Mouse (Mus musculus) stomach, postnatal 0 days (tissue): ENCODE measurements around the gene Brinp2. TPM values are rescaled to one million over a fixed set of nuclear protein-coding genes. Genes with fewer than 3 reads are reported as not detected.

Experiments
- ATAC-seq: fragments of 200-750 bp; cut with Nextera tagmentation; 2 replicates; pipeline ENCODE4 v1.8.0; 2017; ENCODE audit not compliant: low FRiP score, low TSS enrichment
- DNase-seq: peaks from one replicate; pipeline ENCODE4 v3.0.0-alpha.2; 2016; ENCODE audit warnings: low spot score
- H3K27ac ChIP-seq: fragments of 300-500 bp; sonication (generic); replicated peaks from 2 replicates; pipeline ENCODE4 v1.5.1; 2014; ENCODE audit warnings: mild to moderate bottlenecking, control low read depth
- H3K27me3 ChIP-seq: fragments of 300-500 bp; sonication (generic); 2 replicates; pipeline ENCODE4 v1.6.1; 2014; ENCODE audit warnings: low read length; ENCODE audit not compliant: control insufficient read depth, insufficient read depth
- H3K36me3 ChIP-seq: fragments of 300-500 bp; sonication (generic); 2 replicates; pipeline ENCODE4 v1.6.1; 2014; ENCODE audit warnings: low read length, mixed read lengths; ENCODE audit not compliant: control insufficient read depth, insufficient read depth
- H3K4me1 ChIP-seq: fragments of 300-500 bp; sonication (generic); replicated peaks from 2 replicates; pipeline ENCODE4 v1.6.1; 2014; ENCODE audit warnings: antibody characterized with exemption; ENCODE audit not compliant: control insufficient read depth, insufficient read depth
- H3K4me2 ChIP-seq: fragments of 300-500 bp; sonication (generic); replicated peaks from 2 replicates; pipeline ENCODE4 v1.6.1; 2014; ENCODE audit warnings: low read depth, mild to moderate bottlenecking, control low read depth, moderate library complexity
- H3K4me3 ChIP-seq: fragments of 300-500 bp; sonication (generic); 2 replicates; pipeline ENCODE4 v1.5.1; 2014; ENCODE audit warnings: low read depth, low read length, control low read depth
- H3K9ac ChIP-seq: fragments of 300-500 bp; sonication (generic); 2 replicates; pipeline ENCODE4 v1.6.1; 2014; ENCODE audit warnings: mild to moderate bottlenecking, low read length, control low read depth, mixed read lengths
- H3K9me3 ChIP-seq: fragments of 300-500 bp; sonication (generic); 2 replicates; pipeline ENCODE4 v1.6.1; 2016; ENCODE audit warnings: low read length; ENCODE audit not compliant: control insufficient read depth
- CTCF ChIP-seq: IDR thresholded peaks from 2 replicates; pipeline ENCODE4 v1.5.1; 2016; ENCODE audit warnings: antibody characterized with exemption, low read depth, mild to moderate bottlenecking, moderate library complexity
- EP300 ChIP-seq: optimal IDR thresholded peaks from 2 replicates; pipeline ENCODE3; 2016; ENCODE audit warnings: antibody characterized with exemption
- WGBS: fragments of 180-500 bp; shearing (Covaris S2); extraction: QIAGEN DNeasy Blood & Tissue Kit; methylation state at CpG from one replicate; pipeline ENCODE4 v1.1.7; 2014; 5-methylcytosine and 5-hydroxymethylcytosine counted together
- polyA plus RNA-seq: library from polyadenylated mRNA; unstranded; fragments of >200 nt; fragmentation: Nextera tagmentation; extraction: Ambion mirVana; gene quantifications from 2 replicates; pipeline ENCODE4 v1.2.1, GENCODE M21; 2015

The Brinp2 gene
- 0.96 and 0.99 TPM in 2 replicates for polyA plus RNA-seq

DNA sequence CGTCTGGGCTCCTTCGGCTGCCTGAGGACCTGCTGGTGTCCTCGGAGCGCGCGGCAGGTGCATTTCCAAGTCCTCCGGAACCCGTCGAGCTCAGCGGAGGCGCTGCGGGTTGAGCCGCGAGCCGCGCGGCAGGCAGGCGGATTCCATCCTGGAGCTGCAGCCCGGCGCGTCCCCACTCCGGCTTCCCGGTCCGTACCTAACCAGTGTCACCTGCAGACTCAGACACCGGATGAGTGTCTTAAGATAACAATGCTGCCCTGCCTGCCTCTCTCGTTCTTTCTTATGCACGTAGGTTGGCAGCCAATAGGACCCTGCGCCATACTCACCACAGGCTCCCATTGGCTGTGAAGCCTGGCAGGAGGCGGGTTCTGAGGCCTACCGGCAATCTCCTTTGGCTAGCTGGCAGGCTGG lies at the start of gene Brinp2:
Gene Brinp2, minus strand, starts transcription at position 276 of the 411 bp plus-strand sequence.
- under 1% methylated on average over 30 of the region's 30 CpGs for WGBS
- Histone ChIP-seq H3K4me3 (peak within 1 kb of the TSS; percentile 39), H3K9ac (no peak within 1 kb of the TSS), H3K4me1 (no peaks in the 10 kb centered on the region; the same call in 1 of the 2 replicates), H3K36me3 (no peaks in the 10 kb centered on the region), H3K27ac (no peak within 1 kb of the TSS), H3K9me3 (no peaks in the 10 kb centered on the region), H3K4me2 (peak within 1 kb of the TSS; percentile 67), H3K27me3 (0 out of 2 replicates have a peak, but pooled peaks cover 3% of the 10 kb centered on the region)
- no peak for TF ChIP-seq EP300
- no peak for TF ChIP-seq CTCF
- ATAC-seq: peak; percentile 89
- DNase-seq: peak; percentile 68

DNA sequence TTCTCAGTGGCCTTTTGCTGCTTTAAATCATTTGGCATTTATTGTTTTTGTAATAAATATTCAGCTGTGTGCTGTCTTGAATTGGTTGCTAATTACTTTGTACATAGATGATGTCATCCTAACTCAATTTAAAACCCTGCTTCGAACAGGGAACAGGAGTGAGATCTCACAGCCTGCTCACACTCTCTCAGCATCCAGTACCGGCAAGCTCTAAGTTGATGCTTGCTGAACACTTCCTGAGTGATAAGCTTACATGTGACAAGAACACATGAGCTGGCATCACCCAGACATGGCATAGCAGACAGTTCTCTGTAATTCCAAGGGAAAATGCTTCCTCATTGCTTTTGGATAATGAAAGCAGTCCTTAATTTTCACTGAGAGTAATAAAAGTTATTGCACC lies 44.8 kb upstream of the Brinp2 start:
- H3K27ac ChIP-seq: no peak overlapping the region
- H3K4me2 ChIP-seq: no peak overlapping the region
- H3K36me3 ChIP-seq: no peaks in the 10 kb centered on the region
- DNase-seq (no peak), ATAC-seq (no peak)
- no peak overlapping the region for H3K9ac ChIP-seq
- no peaks in the 10 kb centered on the region for H3K27me3 ChIP-seq
- no peak for TF ChIP-seq CTCF
- H3K4me3 ChIP-seq: no peak overlapping the region
- no peaks in the 10 kb centered on the region for H3K4me1 ChIP-seq
- 43% methylated on average over 2 of the region's 2 CpGs for WGBS
- H3K9me3 ChIP-seq: no peaks in the 10 kb centered on the region

GRCm38 (mm10) chr1:158397058-158397457 lies 40.9 kb upstream of the Brinp2 start:
- H3K9me3 ChIP-seq: no peaks in the 10 kb centered on the region

DNA sequence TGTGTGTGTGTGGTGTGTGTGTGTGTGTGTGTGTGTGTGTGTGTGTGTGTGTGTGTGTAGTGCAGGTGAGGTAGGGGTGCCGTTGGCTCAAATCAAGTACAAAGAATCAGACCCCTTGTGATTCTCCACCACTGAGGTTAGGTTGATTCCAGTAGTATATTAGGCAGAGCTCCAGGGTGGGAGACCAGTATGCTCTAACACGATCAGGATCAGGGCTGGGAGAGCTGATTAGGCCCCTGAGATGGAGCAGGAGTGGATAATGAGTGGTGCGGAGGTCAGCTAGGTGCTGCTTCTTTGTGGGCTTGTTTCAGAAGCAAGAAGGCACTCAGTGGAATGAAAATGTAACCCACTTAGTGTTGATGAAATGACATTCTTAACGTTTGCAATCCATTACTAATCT lies 34.6 kb upstream of the Brinp2 start:
- H3K36me3 ChIP-seq: no peaks in the 10 kb centered on the region
- DNase-seq (no peak), ATAC-seq (no peak)
- TF ChIP-seq CTCF (no peak), EP300 (no peak)
- whole genome bisulfite sequencing: 55% methylated on average over 4 of the region's 4 CpGs
- H3K27ac ChIP-seq: no peak overlapping the region
- H3K9ac ChIP-seq: no peak overlapping the region
- H3K4me1 ChIP-seq: no peaks in the 10 kb centered on the region
- no peak overlapping the region for H3K4me3 ChIP-seq
- H3K27me3 ChIP-seq: no peaks in the 10 kb centered on the region
- no peaks in the 10 kb centered on the region for H3K9me3 ChIP-seq
- no peak overlapping the region for H3K4me2 ChIP-seq

More at GRCm38 (mm10) chr1:158397058-158397457, 40.9 kb upstream of the Brinp2 start:
- no peak for DNase-seq
- Histone ChIP-seq H3K9ac (no peak overlapping the region), H3K36me3 (no peaks in the 10 kb centered on the region), H3K4me1 (no peaks in the 10 kb centered on the region), H3K27ac (no peak overlapping the region), H3K4me2 (no peak overlapping the region), H3K4me3 (no peak overlapping the region), H3K27me3 (no peaks in the 10 kb centered on the region)
- no peak for ATAC-seq
- 84% methylated on average over 2 of the region's 2 CpGs for WGBS
- TF ChIP-seq CTCF: no peak
- no peak for TF ChIP-seq EP300

DNA sequence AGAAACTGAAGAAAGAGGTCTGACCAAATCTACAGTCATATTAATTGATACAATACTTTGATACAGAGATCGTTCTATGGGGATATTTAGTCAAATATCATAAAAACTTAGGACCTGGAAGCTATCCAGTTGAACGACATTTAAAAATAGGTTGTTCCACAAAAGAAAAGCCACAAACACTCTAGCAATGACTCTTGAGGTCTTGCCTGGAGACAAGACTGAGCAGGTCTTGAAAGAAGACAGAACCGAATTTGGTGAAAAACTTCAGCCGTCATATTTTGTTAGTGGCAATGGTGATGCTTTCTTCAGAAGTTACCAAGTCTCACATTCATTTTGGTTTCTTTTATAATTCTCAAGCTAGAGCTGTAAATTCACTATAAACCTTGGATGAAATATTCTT lies 32.9 kb upstream of the Brinp2 start:
- ATAC-seq (no peak), DNase-seq (no peak)
- TF ChIP-seq EP300: no peak
- no peak for TF ChIP-seq CTCF
- no peaks in the 10 kb centered on the region for H3K36me3 ChIP-seq
- no peaks in the 10 kb centered on the region for H3K4me1 ChIP-seq
- H3K4me2 ChIP-seq: no peak overlapping the region
- H3K27me3 ChIP-seq: no peaks in the 10 kb centered on the region
- no peak overlapping the region for H3K27ac ChIP-seq
- no peak overlapping the region for H3K4me3 ChIP-seq
- no peak overlapping the region for H3K9ac ChIP-seq
- WGBS: 83% methylated on average over 4 of the region's 4 CpGs
- H3K9me3 ChIP-seq: no peaks in the 10 kb centered on the region

DNA sequence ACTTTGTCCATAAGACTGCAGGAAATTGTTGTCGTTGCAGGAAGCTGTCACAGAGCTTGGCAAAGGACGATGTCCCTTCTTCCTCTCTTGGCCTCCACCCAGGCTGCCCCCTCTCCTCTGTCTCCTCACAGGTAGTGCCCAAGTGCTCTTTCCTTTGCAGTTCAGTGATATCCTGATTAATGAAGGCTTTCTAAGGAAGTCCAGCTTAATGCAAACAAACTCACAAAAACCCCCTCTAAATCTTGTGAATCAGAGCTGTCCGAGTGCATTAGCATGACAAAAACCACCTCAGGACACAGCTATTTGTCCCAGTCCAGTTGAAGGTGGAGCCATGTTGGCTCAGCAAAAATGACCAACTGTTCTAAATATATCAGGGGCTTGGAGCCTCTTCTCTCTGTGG lies 30.7 kb upstream of the Brinp2 start:
- DNase-seq (no peak), ATAC-seq (no peak)
- WGBS: 21% methylated on average over 3 of the region's 3 CpGs
- Histone ChIP-seq H3K27me3 (no peaks in the 10 kb centered on the region), H3K4me1 (no peaks in the 10 kb centered on the region), H3K4me2 (no peak overlapping the region), H3K27ac (no peak overlapping the region), H3K4me3 (no peak overlapping the region), H3K36me3 (no peaks in the 10 kb centered on the region), H3K9me3 (no peaks in the 10 kb centered on the region), H3K9ac (no peak overlapping the region)
- TF ChIP-seq EP300: no peak
- TF ChIP-seq CTCF: no peak
